ENCODE assay signal across 8 mouse cellular contexts in genomic region chr10:87058251-87058925, GRCm38 (mm10). TPM values are rescaled to one million over a fixed set of nuclear protein-coding genes. Genes with fewer than 3 reads are reported as not detected.
DNase-seq lines count a peak whose midpoint lies in the region; ATAC-seq lines count a peak whose summit lies in the region.

No protein-coding gene starts in this region.

- peak overlapping the region; percentile 60 for H3K9ac ChIP-seq in embryonic facial prominence, embryonic 12.5 days
- peak overlapping the region; percentile 34; the same call in 1 of the 2 replicates for H3K9ac ChIP-seq in intestine, embryonic 14.5 days (ENCODE audit: low read length)
- peak overlapping the region; percentile 31 for H3K9ac ChIP-seq in limb, embryonic 15.5 days
- peak overlapping the region; percentile 65 for H3K9ac ChIP-seq in neural tube, embryonic 14.5 days (replicated peaks; ENCODE audit: low read depth, low read length)

- no peak overlapping the region for H3K27ac ChIP-seq in embryonic facial prominence, embryonic 12.5 days
- H3K27ac ChIP-seq in intestine, embryonic 14.5 days (ENCODE audit: low read depth), result no peak overlapping the region
- H3K27ac ChIP-seq in limb, embryonic 15.5 days, result no peak overlapping the region
- H3K27ac ChIP-seq in neural tube, embryonic 14.5 days (ENCODE audit: low read depth, low read length), result peak overlapping the region; percentile 80

- peaks cover 11% of the 10 kb centered on the region; the same call in 1 of the 2 replicates for H3K4me1 ChIP-seq in embryonic facial prominence, embryonic 12.5 days
- no peaks in the 10 kb centered on the region; the same call in 1 of the 2 replicates for H3K4me1 ChIP-seq in intestine, embryonic 14.5 days (replicated peaks; ENCODE audit: control insufficient read depth, insufficient read depth, low read length)
- peaks cover 11% of the 10 kb centered on the region for H3K4me1 ChIP-seq in limb, embryonic 15.5 days
- peaks cover 4% of the 10 kb centered on the region for H3K4me1 ChIP-seq in neural tube, embryonic 14.5 days (ENCODE audit: control insufficient read depth, insufficient read depth, low read length)

- H3K4me3 ChIP-seq in embryonic facial prominence, embryonic 12.5 days, result peak overlapping the region; percentile 54
- peak overlapping the region; percentile 37 for H3K4me3 ChIP-seq in intestine, embryonic 14.5 days (ENCODE audit: low read depth, low read length)
- H3K4me3 ChIP-seq in limb, embryonic 15.5 days, result peak overlapping the region; percentile 48
- peak overlapping the region; percentile 47 for H3K4me3 ChIP-seq in neural tube, embryonic 14.5 days (ENCODE audit: low read depth, low read length)

- intact Hi-C loops in gastrocnemius, postnatal 14 days (cut with DNase I; ENCODE audit: low total_unique reads), result no loop called here
- intact Hi-C loops in gastrocnemius, postnatal 36 days (cut with DNase I), result no loop called here

- H3K9me3 ChIP-seq in embryonic facial prominence, embryonic 12.5 days, result no peaks in the 10 kb centered on the region
- H3K9me3 ChIP-seq in intestine, embryonic 14.5 days (ENCODE audit: control insufficient read depth, low read length), result no peaks in the 10 kb centered on the region
- no peaks in the 10 kb centered on the region for H3K9me3 ChIP-seq in limb, embryonic 15.5 days
- no peaks in the 10 kb centered on the region for H3K9me3 ChIP-seq in neural tube, embryonic 14.5 days (ENCODE audit: control insufficient read depth, low read length)

- peak; percentile 92 for ATAC-seq in embryonic facial prominence, embryonic 12.5 days (ENCODE audit: insufficient number of reproducible peaks, insufficient read depth, low FRiP score, low TSS enrichment)
- ATAC-seq in intestine, embryonic 14.5 days (replicated peaks; ENCODE audit: low FRiP score, low TSS enrichment, low read depth), result peak; percentile 92
- ATAC-seq in limb, embryonic 15.5 days (ENCODE audit: insufficient number of reproducible peaks, low FRiP score, low TSS enrichment, low read depth), result peak; percentile 48; the same call in 1 of the 2 replicates
- ATAC-seq in neural tube, embryonic 14.5 days (ENCODE audit: low read depth), result peak; percentile 95

- under 1% methylated on average over 34 of the region's 34 CpGs for WGBS in embryonic facial prominence, embryonic 12.5 days
- 1% methylated on average over 30 of the region's 34 CpGs for WGBS in intestine, embryonic 14.5 days
- WGBS in limb, embryonic 15.5 days, result under 1% methylated on average over 27 of the region's 34 CpGs
- whole genome bisulfite sequencing in neural tube, embryonic 14.5 days, result under 1% methylated on average over 25 of the region's 34 CpGs

- H3K27me3 ChIP-seq in embryonic facial prominence, embryonic 12.5 days, result no peaks in the 10 kb centered on the region
- H3K27me3 ChIP-seq in intestine, embryonic 14.5 days (replicated peaks; ENCODE audit: control insufficient read depth, insufficient read depth, low read length), result no peaks in the 10 kb centered on the region
- H3K27me3 ChIP-seq in limb, embryonic 15.5 days, result peaks cover 2% of the 10 kb centered on the region; the same call in 1 of the 2 replicates
- H3K27me3 ChIP-seq in neural tube, embryonic 14.5 days (ENCODE audit: control insufficient read depth, insufficient read depth, low read length), result no peaks in the 10 kb centered on the region

- peak; percentile 9 for DNase-seq in gastrocnemius, postnatal 14 days
- no peak for DNase-seq in gastrocnemius, postnatal 36 days
- DNase-seq in adrenal gland, postnatal 10 days, result peak; percentile 44
- peak; percentile 67 for DNase-seq in intestine, embryonic 14.5 days (ENCODE audit: low spot score)
- peak; percentile 51 for DNase-seq in yolk sac, embryonic 10.5 days (ENCODE audit: low spot score)

- peak overlapping the region; percentile 95 for H3K4me2 ChIP-seq in embryonic facial prominence, embryonic 12.5 days (replicated peaks)
- peak overlapping the region; percentile 90 for H3K4me2 ChIP-seq in intestine, embryonic 14.5 days (ENCODE audit: low read length)
- peak overlapping the region; percentile 96 for H3K4me2 ChIP-seq in limb, embryonic 15.5 days
- H3K4me2 ChIP-seq in neural tube, embryonic 14.5 days (ENCODE audit: low read depth, low read length), result peak overlapping the region; percentile 77

- H3K36me3 ChIP-seq in embryonic facial prominence, embryonic 12.5 days, result no peaks in the 10 kb centered on the region
- H3K36me3 ChIP-seq in intestine, embryonic 14.5 days (ENCODE audit: control insufficient read depth, insufficient read depth, low read length), result no peaks in the 10 kb centered on the region
- no peaks in the 10 kb centered on the region for H3K36me3 ChIP-seq in limb, embryonic 15.5 days
- no peaks in the 10 kb centered on the region for H3K36me3 ChIP-seq in neural tube, embryonic 14.5 days (ENCODE audit: control insufficient read depth, insufficient read depth, low read length)

RNA-seq across cellular contexts. Expression of gene 1700113H08Rik, which starts 0.5 kb away (rescaled TPM):
- total RNA-seq in gastrocnemius, postnatal 14 days (2021), result under 1 TPM in 1 of 2 experiments, not detected in 1; 0.55 TPM
- under 1 TPM; 0.51 to 0.57 TPM for total RNA-seq in gastrocnemius, postnatal 36 days (2021)
- under 1 TPM; 0.36 to 0.42 TPM for total RNA-seq in adrenal gland, postnatal 10 days (2021)
- polyA plus RNA-seq in embryonic facial prominence, embryonic 12.5 days (2016; fragmentation: Nextera tagmentation; extraction: Ambion mirVana), result not detected in 2 replicates
- 0.14 TPM in 1 of 2 replicates, not detected in the other for polyA plus RNA-seq in intestine, embryonic 14.5 days (2014; fragmentation: Nextera tagmentation; extraction: Ambion mirVana)
- not detected in 2 replicates for polyA plus RNA-seq in limb, embryonic 15.5 days (2015; fragmentation: Nextera tagmentation; extraction: Ambion mirVana)
- 0.55 TPM in 1 of 2 replicates, not detected in the other for polyA plus RNA-seq in neural tube, embryonic 14.5 days (2014; fragmentation: Nextera tagmentation; extraction: Ambion mirVana)

RNA-seq across cellular contexts. Expression of gene Stab2, which starts 50.6 kb away (rescaled TPM):
- under 1 TPM; 0.66 to 0.91 TPM for total RNA-seq in gastrocnemius, postnatal 14 days (2021)
- 1 to 10 TPM; 1.3 to 1.6 TPM for total RNA-seq in gastrocnemius, postnatal 36 days (2021)
- 10 to 100 TPM; 16.2 to 22.3 TPM for total RNA-seq in adrenal gland, postnatal 10 days (2021)
- 0.11 and 0.27 TPM in 2 replicates for polyA plus RNA-seq in embryonic facial prominence, embryonic 12.5 days (2016; fragmentation: Nextera tagmentation; extraction: Ambion mirVana)
- 1.3 and 2.6 TPM in 2 replicates for polyA plus RNA-seq in intestine, embryonic 14.5 days (2014; fragmentation: Nextera tagmentation; extraction: Ambion mirVana)
- 0.14 and 0.23 TPM in 2 replicates for polyA plus RNA-seq in limb, embryonic 15.5 days (2015; fragmentation: Nextera tagmentation; extraction: Ambion mirVana)
- polyA plus RNA-seq in neural tube, embryonic 14.5 days (2014; fragmentation: Nextera tagmentation; extraction: Ambion mirVana), result 0.23 and 0.36 TPM in 2 replicates

Comparison
In these comparisons a context has a peak if more than half of its experiments do, and no peak if none do; other contexts are left out.
1. DNase-seq: peak in gastrocnemius, postnatal 14 days (single experiment), adrenal gland, postnatal 10 days (single experiment), intestine, embryonic 14.5 days (single experiment) and yolk sac, embryonic 10.5 days (single experiment); none in gastrocnemius, postnatal 36 days (0 of 2).
2. Peak in every context shown above with its lines, with median percentiles within 50 percentile points of each other: ATAC-seq, H3K4me2 ChIP-seq, H3K4me3 ChIP-seq and H3K9ac ChIP-seq.